In the genomic region with DNA sequence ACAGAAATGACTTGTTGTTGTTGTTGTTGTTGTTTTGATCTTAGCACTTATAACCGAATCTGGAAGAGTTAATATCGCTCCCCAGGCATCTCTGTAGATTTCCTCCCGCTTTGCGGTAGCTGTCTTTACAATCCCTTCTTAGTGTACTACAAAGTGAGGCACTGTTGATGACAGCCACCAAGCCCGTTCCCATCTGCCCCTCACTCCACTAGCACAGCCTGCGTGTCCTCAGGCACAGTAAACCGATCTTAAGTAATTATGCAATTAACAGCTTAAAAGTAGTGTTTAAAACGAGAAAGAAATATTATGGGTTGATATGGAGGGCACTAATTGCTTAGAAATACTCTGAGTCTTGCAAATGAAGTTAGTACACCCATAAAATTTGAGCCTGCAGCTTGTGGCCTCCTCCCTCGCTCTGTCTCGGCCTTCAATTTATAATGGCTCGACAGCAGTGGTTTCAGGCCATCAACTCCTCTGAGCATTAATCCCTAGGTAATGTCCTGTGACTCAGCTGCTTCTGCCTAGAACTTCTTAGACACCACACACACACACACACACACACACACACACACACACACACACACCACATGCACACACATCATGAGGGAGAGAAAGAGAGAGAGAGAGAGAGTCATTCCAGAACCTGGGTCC, we compare ENCODE assay signal across 22 mouse cellular contexts. TPM values are rescaled to one million over a fixed set of nuclear protein-coding genes. Genes with fewer than 3 reads are reported as not detected.
A peak's percentile ranks its signal among the peaks of the same experiment; 100 is the strongest.
DNase-seq lines count a peak whose midpoint lies in the region; ATAC-seq lines count a peak whose summit lies in the region.
"Had no signal": no experiment of that assay in that cellular context is flagged by ENCODE, and none has a peak within 500 bp of the region (broad histone marks: within the 10 kb centered on the region; RNA-seq: fewer than 3 reads in every experiment).

No protein-coding gene starts in this region.

- ATAC-seq in kidney, embryonic 14.5 days (ENCODE audit: low FRiP score, low TSS enrichment), result peak; percentile 96
- ATAC-seq in neural tube, embryonic 12.5 days (ENCODE audit: low FRiP score, low read depth), result peak; percentile 61
- ATAC-seq in neural tube, embryonic 15.5 days (ENCODE audit: low FRiP score), result no peak
- peak; percentile 74 for ATAC-seq in neural tube, embryonic 14.5 days (ENCODE audit: low read depth)
- ATAC-seq: CD4-positive, CD25-positive, alpha-beta regulatory T cell, adult 4 months; forebrain, embryonic 14.5 days had no signal

- H3K9ac ChIP-seq in kidney, embryonic 14.5 days (ENCODE audit: low read depth, low read length), result no peak overlapping the region
- H3K9ac ChIP-seq in neural tube, embryonic 12.5 days, result no peak overlapping the region
- no peak overlapping the region for H3K9ac ChIP-seq in neural tube, embryonic 15.5 days (replicated peaks)
- no peak overlapping the region for H3K9ac ChIP-seq in neural tube, embryonic 14.5 days (replicated peaks; ENCODE audit: low read depth, low read length)
- H3K9ac ChIP-seq: embryonic facial prominence, embryonic 13.5 days had no signal

- H3K4me3 ChIP-seq in kidney, embryonic 14.5 days (ENCODE audit: low read length), result no peak overlapping the region
- no peak overlapping the region for H3K4me3 ChIP-seq in neural tube, embryonic 12.5 days
- no peak overlapping the region for H3K4me3 ChIP-seq in neural tube, embryonic 15.5 days (replicated peaks)
- H3K4me3 ChIP-seq in neural tube, embryonic 14.5 days (ENCODE audit: low read depth, low read length), result no peak overlapping the region
- H3K4me3 ChIP-seq: embryonic facial prominence, embryonic 13.5 days; heart, embryonic 10.5 days had no signal

- H3K27me3 ChIP-seq in kidney, embryonic 14.5 days (ENCODE audit: control insufficient read depth, insufficient read depth, low read length), result no peaks in the 10 kb centered on the region
- H3K27me3 ChIP-seq in neural tube, embryonic 12.5 days (replicated peaks), result no peaks in the 10 kb centered on the region
- H3K27me3 ChIP-seq in neural tube, embryonic 15.5 days (replicated peaks), result no peaks in the 10 kb centered on the region
- H3K27me3 ChIP-seq in neural tube, embryonic 14.5 days (ENCODE audit: control insufficient read depth, insufficient read depth, low read length), result no peaks in the 10 kb centered on the region
- H3K27me3 ChIP-seq: embryonic facial prominence, embryonic 13.5 days had no signal

- H3K4me2 ChIP-seq in kidney, embryonic 14.5 days (replicated peaks; ENCODE audit: low read depth, low read length), result no peak overlapping the region
- H3K4me2 ChIP-seq in neural tube, embryonic 12.5 days (replicated peaks), result no peak overlapping the region
- no peak overlapping the region for H3K4me2 ChIP-seq in neural tube, embryonic 15.5 days
- no peak overlapping the region for H3K4me2 ChIP-seq in neural tube, embryonic 14.5 days (ENCODE audit: low read depth, low read length)
- H3K4me2 ChIP-seq: embryonic facial prominence, embryonic 13.5 days had no signal

- no peaks in the 10 kb centered on the region for H3K9me3 ChIP-seq in kidney, embryonic 14.5 days (ENCODE audit: control insufficient read depth, low read length)
- H3K9me3 ChIP-seq in neural tube, embryonic 12.5 days, result no peaks in the 10 kb centered on the region
- no peaks in the 10 kb centered on the region for H3K9me3 ChIP-seq in neural tube, embryonic 15.5 days (replicated peaks)
- H3K9me3 ChIP-seq in neural tube, embryonic 14.5 days (ENCODE audit: control insufficient read depth, low read length), result no peaks in the 10 kb centered on the region
- H3K9me3 ChIP-seq: embryonic facial prominence, embryonic 13.5 days; G1E; heart, embryonic 10.5 days had no signal

- DNase-seq in embryo, embryonic 10 days (ENCODE audit: low spot score), result peak; percentile 11
- no peak for DNase-seq in embryo, embryonic 9.5 days (ENCODE audit: extremely low spot score)
- no peak for DNase-seq in kidney, postnatal 4 days
- DNase-seq: adrenal gland, adult 8-10 months; adrenal gland, postnatal 36 days; B cell, adult 2 months; cerebellum, adult 11 months; cerebellum, adult 8-10 months; cerebellum, postnatal 14 days; gastrocnemius, postnatal 10 days; heart, adult 18-20 months; heart, postnatal 10 days; heart, postnatal 4 days had no signal

- WGBS in kidney, embryonic 14.5 days, result 25% methylated on average over 11 of the region's 11 CpGs
- WGBS in neural tube, embryonic 12.5 days, result 51% methylated on average over 11 of the region's 11 CpGs
- WGBS in neural tube, embryonic 15.5 days, result 44% methylated on average over 11 of the region's 11 CpGs
- 43% methylated on average over 11 of the region's 11 CpGs for WGBS in neural tube, embryonic 14.5 days

- no peaks in the 10 kb centered on the region for H3K36me3 ChIP-seq in kidney, embryonic 14.5 days (ENCODE audit: control insufficient read depth, insufficient read depth, low read length)
- no peaks in the 10 kb centered on the region for H3K36me3 ChIP-seq in neural tube, embryonic 12.5 days
- no peaks in the 10 kb centered on the region for H3K36me3 ChIP-seq in neural tube, embryonic 15.5 days
- no peaks in the 10 kb centered on the region for H3K36me3 ChIP-seq in neural tube, embryonic 14.5 days (ENCODE audit: control insufficient read depth, insufficient read depth, low read length)
- H3K36me3 ChIP-seq: embryonic facial prominence, embryonic 13.5 days; G1E; heart, embryonic 10.5 days had no signal

- no peak overlapping the region for H3K27ac ChIP-seq in kidney, embryonic 14.5 days (ENCODE audit: low read depth, low read length)
- H3K27ac ChIP-seq in neural tube, embryonic 12.5 days, result no peak overlapping the region
- no peak overlapping the region for H3K27ac ChIP-seq in neural tube, embryonic 15.5 days (replicated peaks)
- H3K27ac ChIP-seq in neural tube, embryonic 14.5 days (ENCODE audit: low read depth, low read length), result no peak overlapping the region
- H3K27ac ChIP-seq: embryonic facial prominence, embryonic 13.5 days; heart, embryonic 10.5 days had no signal

- no peaks in the 10 kb centered on the region for H3K4me1 ChIP-seq in kidney, embryonic 14.5 days (ENCODE audit: control insufficient read depth, insufficient read depth, low read length)
- no peaks in the 10 kb centered on the region for H3K4me1 ChIP-seq in neural tube, embryonic 12.5 days
- H3K4me1 ChIP-seq in neural tube, embryonic 15.5 days, result no peaks in the 10 kb centered on the region
- no peaks in the 10 kb centered on the region for H3K4me1 ChIP-seq in neural tube, embryonic 14.5 days (ENCODE audit: control insufficient read depth, insufficient read depth, low read length)
- H3K4me1 ChIP-seq: embryonic facial prominence, embryonic 13.5 days; heart, embryonic 10.5 days had no signal

RNA-seq across cellular contexts. Expression of a gene that starts 46.3 kb away (rescaled TPM):
- 3.6 and 4.4 TPM in 2 replicates for polyA plus RNA-seq in kidney, embryonic 14.5 days (2014; fragmentation: Nextera tagmentation; extraction: Ambion mirVana)
- polyA plus RNA-seq in neural tube, embryonic 12.5 days (2016; fragmentation: Nextera tagmentation; extraction: Ambion mirVana), result 1.3 and 2.0 TPM in 2 replicates
- polyA plus RNA-seq in neural tube, embryonic 15.5 days (2015; fragmentation: Nextera tagmentation; extraction: Ambion mirVana), result 2.3 and 3.7 TPM in 2 replicates
- 0.42 and 1.9 TPM in 2 replicates for polyA plus RNA-seq in neural tube, embryonic 14.5 days (2014; fragmentation: Nextera tagmentation; extraction: Ambion mirVana)
